In the genomic region with DNA sequence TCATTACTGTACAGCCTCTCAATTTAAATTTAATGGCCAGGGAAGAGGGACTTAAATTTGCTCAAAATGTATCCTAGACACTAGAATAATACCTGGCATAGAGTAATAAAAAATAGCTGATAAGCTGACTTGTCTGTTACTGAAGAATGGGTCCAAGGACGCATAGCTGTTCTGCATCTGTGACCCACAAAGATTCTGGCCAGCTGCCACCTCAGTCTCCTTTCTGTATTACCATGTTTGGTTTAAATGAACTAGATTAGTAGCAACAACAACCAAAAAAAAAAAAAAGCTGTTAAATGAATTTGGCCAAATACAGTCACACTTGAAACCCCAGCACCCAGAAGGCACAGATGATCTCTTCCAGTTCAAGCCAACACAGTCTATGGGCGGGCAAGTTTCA, we compare ENCODE assay signal across 15 mouse cellular contexts. TPM values are rescaled to one million over a fixed set of nuclear protein-coding genes. Genes with fewer than 3 reads are reported as not detected.
DNase-seq lines count a peak whose midpoint lies in the region; TF ChIP-seq lines count a peak whose summit lies in the region.
"Had no signal": no experiment of that assay in that cellular context is flagged by ENCODE, and none has a peak within 500 bp of the region (broad histone marks: within the 10 kb centered on the region; RNA-seq: fewer than 3 reads in every experiment).

No protein-coding gene starts in this region.

- TF ChIP-seq CTCF in gastrocnemius, adult 2 months (IDR thresholded peaks at IDR 0.05) = no peak

- no peak overlapping the region for H3K27ac ChIP-seq in gastrocnemius, adult 2 months
- H3K27ac ChIP-seq: layer of hippocampus, adult 2 months; lung, embryonic 15.5 days had no signal

- DNase-seq in gastrocnemius, adult 2 months = peak; percentile 26
- DNase-seq in gastrocnemius, postnatal 4 days (ENCODE audit: low spot score in 2 of 2) = no peak
- peak; percentile 33 to 45 for DNase-seq in kidney, postnatal 4 days
- DNase-seq in kidney, adult 18-20 months = no peak
- DNase-seq in adrenal gland, adult 2 months = peak; percentile 53
- DNase-seq in lung, postnatal 25 days (ENCODE audit: low spot score) = peak; percentile 3
- no peak for DNase-seq in thymus, postnatal 0 days (ENCODE audit: low spot score)
- no peak for DNase-seq in thymus, postnatal 25 days
- DNase-seq: cerebellum, adult 11 months; kidney, adult 9 months; left cerebral cortex, postnatal 4 days; right cerebral cortex, postnatal 4 days had no signal

- H3K4me3 ChIP-seq in gastrocnemius, adult 2 months = no peak overlapping the region
- H3K4me3 ChIP-seq: erythroblast, embryonic 14.5 days; layer of hippocampus, adult 2 months; lung, embryonic 15.5 days had no signal

- intact Hi-C loops in gastrocnemius, adult 2 months (cut with DNase I) = no loop called here

RNA-seq across cellular contexts. Expression of gene Ipo11, which starts 7.6 kb away (rescaled TPM):
- 10 to 100 TPM; 13.8 to 17.2 TPM for total RNA-seq in gastrocnemius, adult 2 months (2021)
- 10 to 100 TPM; 25.6 to 28.0 TPM for total RNA-seq in gastrocnemius, postnatal 4 days (2021)
- total RNA-seq in adrenal gland, adult 2 months (2021) = 10 to 100 TPM; 33.3 to 42.1 TPM
- polyA plus RNA-seq in adrenal gland, adult 2 months (2012; rRNA removed) = 13.6 and 16.7 TPM in 2 replicates
- 38.0 and 39.4 TPM in 2 replicates for polyA plus RNA-seq in thymus, postnatal 0 days (2015; fragmentation: Nextera tagmentation; extraction: Ambion mirVana)

RNA-seq across cellular contexts. Expression of gene Dimt1, which starts 17.7 kb away (rescaled TPM):
- 1 to 10 TPM; 6.3 to 6.9 TPM for total RNA-seq in gastrocnemius, adult 2 months (2021)
- 10 to 100 TPM; 11.5 to 12.7 TPM for total RNA-seq in gastrocnemius, postnatal 4 days (2021)
- 10 to 100 TPM; 12.6 to 15.4 TPM for total RNA-seq in adrenal gland, adult 2 months (2021)
- 4.6 TPM in 2 replicates for polyA plus RNA-seq in adrenal gland, adult 2 months (2012; rRNA removed)
- 29.8 and 31.5 TPM in 2 replicates for polyA plus RNA-seq in thymus, postnatal 0 days (2015; fragmentation: Nextera tagmentation; extraction: Ambion mirVana)

Comparison
In these comparisons a context has a peak if more than half of its experiments do, and no peak if none do; other contexts are left out.
1. DNase-seq: peak in gastrocnemius, adult 2 months (single experiment), kidney, postnatal 4 days (2 of 2), adrenal gland, adult 2 months (single experiment) and lung, postnatal 25 days (single experiment); none in gastrocnemius, postnatal 4 days (0 of 2), kidney, adult 18-20 months (single experiment), thymus, postnatal 0 days (single experiment) and thymus, postnatal 25 days (single experiment).